Mouse (Mus musculus): ENCODE results near the gene Fam185a.

Gene Fam185a

DNA sequence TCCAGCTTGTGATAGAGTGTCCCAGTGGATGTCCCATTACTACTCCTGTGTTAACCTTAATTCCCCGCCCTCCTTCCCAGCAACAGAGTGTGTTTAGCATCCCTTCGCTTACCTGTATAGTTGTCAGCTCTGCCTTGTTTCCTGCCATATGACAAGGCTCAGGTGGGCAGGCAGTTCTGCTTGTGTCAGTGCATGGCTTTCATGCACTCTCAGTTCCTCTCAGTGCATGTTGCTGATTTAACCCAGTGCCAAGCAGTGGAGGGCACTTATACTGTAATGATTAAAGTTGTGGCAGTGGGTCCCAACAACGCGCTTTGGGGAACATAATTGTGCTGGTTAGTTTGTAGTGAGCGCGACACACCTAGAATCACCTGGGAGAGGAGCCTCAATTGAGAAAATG lies 1.9 kb downstream of the Fam185a start:
- DNase-seq (ENCODE audit: low spot score in 2 of 2), result no peak

DNA sequence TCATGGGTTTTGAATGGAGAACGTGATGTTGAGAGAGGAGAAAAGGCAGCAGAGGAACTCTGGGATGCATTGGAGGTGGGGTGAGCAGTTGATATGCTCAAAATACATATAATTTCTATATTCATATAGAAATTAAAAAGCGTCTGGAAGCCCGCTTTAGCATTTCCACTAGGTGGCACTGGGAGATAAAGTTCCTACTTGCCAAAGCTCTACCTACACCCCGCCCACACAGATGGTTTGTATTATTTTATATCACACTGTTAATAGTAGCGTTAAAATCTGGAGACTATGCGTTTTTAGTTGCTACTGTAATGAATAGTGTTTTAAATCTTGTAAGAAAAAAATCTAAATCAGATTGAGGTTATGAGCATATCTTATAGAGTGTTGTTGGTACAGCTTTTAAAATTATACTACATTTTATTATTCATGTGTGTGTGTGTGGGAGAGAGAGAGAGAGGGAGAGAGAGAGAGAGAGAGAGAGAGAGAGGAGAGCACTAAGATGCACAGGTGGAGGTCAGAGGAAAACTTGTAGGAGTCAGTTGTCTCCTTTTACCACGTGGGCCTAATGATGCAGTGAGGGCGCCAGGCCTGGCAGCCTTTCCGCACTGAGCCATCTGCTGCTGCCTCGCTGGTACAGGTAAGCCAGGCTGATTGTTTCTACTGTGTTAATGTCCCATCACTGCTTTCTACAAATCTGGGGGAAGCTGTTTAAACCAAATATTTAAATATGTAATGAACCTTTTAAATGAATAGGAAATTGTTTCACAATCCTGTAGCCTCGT lies 9.6 kb downstream of the Fam185a start:
- no peak for DNase-seq (ENCODE audit: low spot score in 2 of 2)

DNA sequence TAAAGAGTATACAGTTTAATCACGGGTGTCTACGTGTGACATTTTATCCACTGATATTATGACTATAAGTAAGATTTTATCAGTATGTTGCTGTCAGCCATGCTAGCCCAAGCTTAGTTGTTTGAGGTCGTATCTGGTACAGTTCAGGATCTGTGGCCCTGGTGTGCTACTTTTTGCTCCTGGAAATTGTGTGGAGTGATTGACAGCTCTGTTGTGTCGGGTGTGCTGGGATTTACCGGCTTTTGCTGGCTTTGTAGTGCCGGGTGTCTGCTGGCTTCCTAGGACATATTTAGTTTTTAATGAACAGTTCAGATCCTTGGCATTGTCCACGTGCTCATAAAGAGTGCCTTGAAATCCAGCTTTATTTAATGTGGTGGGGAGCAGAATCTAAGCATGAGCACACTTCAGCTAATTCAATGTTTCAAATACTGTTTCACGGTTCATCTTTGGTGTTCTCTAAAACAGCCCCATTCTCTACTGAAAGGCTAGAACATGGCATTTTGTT lies 11.8 kb downstream of the Fam185a start:
- no peak for DNase-seq (ENCODE audit: low spot score in 2 of 2)

DNA sequence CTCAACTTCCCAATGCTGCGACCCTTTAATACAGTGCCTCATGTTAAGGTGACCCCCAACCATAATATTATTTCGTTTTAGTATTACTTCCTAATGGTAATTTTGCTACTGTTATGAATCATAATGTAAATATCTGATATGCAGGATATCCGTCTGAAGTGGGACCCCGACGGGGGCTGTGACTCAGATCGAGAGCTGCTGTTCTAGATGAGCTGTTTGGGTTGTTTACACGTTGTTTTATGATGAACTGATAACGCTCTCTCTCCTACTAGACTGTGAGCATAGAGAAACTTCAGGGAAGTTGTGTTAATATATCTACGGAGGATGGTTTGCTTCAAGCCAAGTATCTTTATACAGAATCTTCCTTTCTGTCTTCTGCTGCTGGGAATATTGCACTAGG lies 13.7 kb downstream of the Fam185a start:
- DNase-seq (ENCODE audit: low spot score in 2 of 2), result no peak

DNA sequence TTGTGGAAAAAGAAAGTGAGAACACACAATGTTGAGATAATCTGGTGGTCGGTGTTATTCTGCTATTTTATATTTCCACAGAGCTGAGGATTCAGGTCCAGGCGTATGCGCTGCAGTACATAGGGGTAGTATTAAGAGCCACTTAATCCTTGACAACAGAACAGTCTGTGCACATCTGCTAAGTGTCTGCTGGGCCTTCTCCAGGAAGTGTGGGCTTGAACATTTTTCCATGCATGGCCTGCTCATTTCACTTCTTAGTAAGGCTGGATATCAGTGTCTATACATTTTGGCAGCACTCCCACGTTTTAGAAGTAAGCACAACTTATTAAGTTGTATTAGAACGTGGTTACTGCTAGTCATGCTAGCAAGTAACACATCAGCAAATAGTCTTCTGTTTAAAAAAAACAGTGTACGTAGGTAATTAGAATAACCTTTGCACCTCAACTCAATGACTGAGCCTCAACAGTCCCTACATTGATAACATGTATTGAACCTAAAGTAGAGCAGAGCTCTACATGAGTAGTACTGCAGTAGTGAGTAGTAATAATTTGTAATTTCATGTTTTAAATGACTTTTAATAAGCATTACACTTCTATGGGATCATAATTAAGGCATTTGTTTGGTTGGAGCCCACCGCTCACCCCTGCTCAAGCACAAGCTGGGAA lies 14.8 kb downstream of the Fam185a start:
- no peak for DNase-seq (ENCODE audit: low spot score in 2 of 2)

DNA sequence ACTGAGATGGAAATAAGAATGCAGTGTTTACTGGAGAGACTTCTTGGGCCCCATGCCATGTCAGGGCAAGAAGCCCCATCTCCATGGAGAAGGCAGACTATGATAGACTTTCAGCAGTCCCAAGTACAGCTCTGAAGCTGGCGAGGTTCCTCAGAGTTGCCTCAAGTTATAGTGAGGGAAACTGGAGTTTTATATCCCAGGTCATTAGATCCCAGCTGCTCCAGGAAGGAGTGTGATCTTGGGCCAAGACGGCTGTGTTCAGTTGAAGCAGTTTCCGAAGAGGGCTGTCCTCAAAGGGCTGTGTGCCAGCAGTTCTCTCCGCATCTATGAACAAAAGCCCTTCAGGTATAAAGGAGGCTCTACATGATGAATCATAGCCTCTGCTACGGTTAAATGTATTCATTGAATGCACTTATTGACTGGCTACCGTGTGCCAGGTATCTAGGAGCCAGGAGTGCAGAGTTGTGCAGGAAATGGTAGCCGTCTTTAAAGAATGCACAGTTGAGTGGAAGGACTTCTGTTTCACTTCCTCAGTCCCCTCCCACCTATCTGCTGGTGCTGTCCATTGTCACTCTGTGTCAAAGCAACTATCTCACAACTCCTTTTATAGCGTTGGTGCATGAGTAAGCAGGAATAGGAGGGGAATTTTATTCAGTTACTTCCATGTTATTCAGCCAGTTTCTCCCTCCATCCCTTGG lies 16.2 kb downstream of the Fam185a start:
- DNase-seq (ENCODE audit: low spot score in 2 of 2), result no peak

DNA sequence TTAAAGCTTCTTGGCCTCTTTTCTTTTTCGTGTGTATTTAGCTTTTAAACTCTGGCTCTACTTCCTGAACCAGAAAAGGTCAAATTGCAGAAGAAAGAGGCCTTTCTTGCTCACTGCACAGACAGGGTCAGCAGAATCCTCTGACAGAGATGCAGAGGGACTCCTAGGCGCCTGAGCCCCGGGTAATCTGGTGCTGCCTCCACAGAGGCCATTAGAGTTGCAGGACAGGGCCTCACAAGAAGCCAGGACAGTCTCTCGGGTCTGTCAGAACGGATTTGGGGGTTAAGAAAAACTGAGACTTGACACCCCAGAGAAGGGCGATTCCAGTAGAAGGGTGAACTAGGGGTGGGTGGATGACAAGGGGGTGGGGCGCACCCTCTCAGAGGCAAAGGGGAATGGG lies 42.6 kb downstream of the Fam185a start:
- no peak for DNase-seq (ENCODE audit: low spot score in 2 of 2)

DNA sequence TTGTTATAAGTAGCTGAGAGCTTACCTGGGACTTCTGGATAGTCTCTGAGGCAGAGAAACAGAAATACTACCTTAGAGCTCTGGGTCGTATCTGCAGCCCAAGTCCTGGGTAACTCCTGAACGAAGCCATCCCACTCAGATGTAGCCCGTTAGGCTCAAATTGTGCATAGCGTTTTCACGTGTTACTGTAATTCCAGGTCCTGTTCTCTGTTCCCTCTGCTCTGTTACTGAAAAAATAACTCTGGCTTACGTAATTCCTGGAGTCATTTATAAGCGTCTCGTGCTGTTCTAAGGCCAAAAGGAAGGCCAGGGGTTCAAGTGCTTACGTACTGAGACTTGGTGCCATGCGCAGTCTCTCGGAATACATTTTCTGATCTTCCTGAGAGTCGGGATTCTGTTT lies 43.3 kb downstream of the Fam185a start:
- no peak for DNase-seq (ENCODE audit: low spot score in 2 of 2)

DNA sequence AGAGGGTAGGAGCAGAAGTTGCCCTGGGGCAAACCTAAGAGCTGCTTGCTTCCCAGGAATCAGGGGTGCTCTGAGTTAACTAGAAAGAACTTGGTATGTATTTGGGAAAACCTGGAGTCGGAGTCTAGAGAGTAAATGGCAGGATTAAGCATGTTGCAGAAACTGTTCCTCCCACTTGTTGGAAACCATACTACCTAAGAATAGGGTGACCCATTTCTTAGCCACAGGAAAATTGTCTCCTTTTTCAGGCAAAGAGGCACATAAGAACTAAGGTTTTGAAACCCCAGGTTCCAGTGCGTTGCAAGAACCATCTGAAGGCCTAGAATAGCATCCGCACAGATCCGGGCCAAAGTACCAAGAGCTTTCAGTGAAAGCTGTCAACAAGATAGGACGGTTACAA lies 53.7 kb downstream of the Fam185a start:
- DNase-seq (ENCODE audit: low spot score in 2 of 2), result no peak

DNA sequence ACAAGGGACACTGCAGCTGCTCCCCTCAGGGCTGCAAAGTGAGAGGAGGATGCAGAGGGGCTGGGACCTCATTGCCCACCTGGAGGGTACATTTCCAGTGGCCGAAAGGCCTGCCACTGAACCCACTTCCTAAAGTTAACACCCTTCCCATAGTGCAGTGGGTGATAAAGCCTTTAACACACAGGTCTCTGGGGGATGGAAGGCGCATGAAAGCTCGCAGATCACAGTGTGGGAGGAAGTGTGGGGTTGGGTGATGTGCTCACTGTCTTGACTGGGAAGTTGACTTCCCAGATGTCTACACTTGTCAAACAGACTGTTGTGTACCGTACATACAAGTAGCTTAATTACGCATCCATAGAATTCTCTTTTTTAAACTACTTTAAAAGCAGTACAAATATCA lies 55.0 kb downstream of the Fam185a start:
- no peak for DNase-seq (ENCODE audit: low spot score in 2 of 2)

DNA sequence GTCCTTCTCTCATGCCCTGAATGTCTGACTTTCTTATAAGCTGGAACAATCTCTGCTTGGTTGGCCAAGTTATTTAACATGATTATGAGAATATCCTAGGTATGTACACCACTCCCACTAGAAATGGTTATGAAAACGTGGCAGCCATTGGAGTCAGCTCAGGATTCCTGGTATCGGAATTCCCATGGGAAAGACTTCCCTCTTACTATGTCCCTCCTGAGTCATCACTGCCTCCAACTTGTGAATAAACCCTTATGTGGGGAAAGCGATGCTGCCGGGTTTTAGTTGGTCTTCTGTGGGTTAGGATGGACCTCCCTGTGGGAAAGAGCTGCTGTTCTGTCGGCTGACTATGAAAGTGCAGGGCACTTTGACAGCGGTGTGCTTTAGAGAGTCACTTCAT lies 56.8 kb downstream of the Fam185a start:
- no peak for DNase-seq (ENCODE audit: low spot score in 2 of 2)

DNA sequence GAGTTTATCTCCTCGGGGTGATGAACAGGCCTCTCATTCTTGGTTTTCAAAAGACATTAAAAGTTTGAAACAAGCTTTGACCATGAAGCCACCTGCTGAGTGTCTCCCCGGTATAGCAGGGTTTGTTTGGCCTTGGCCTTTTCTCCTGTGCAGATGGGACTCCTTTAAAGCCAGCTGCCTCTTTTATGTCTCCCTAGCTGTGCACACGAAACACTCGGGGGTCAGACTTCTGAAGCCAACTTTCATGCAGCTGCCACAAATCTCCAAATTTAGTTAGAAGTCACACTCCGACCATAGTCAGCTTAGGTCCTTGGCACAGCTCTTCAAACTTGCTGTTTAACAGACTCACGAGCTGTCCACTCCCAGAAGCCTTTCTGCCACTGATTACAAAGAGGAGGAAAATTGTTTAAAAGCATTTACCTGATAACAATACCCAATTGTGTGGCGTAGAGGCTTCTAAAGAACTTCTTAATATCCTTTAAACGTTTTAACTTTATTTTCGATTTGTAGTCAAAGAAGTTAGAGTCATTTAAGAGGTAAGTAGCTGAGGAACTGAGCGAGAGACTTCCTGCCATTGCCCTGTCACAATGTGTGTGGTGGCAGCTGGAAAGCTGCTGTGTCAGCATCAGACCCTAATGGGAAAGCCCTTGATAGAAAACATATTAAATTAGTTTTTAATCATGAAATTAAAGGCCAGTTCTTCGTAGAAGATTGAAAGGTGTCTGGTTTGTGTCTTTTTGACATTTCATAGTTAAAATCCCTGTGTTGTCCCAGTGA lies 57.9 kb downstream of the Fam185a start:
- no peak for DNase-seq (ENCODE audit: low spot score in 2 of 2)

DNA sequence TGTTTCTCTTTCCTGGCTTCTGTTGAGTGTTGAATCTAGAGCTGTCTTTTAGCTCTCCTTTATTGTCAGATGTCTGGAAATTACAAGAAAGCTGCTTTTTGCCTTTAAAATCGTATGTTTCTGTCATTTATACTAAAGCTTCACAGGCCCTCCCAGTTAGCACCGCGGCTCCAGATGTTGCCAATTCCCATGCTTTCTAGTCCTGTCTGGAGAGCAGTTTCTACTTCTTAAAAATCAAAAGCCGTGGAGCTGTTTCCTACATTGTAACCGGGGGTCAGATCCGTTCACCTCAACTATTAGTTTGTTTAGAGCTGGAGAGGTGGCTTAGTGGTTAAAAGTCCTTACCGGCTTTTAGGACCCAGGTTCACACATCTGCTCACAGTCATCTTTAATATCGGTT lies 58.5 kb downstream of the Fam185a start:
- DNase-seq (ENCODE audit: low spot score in 2 of 2), result no peak

DNA sequence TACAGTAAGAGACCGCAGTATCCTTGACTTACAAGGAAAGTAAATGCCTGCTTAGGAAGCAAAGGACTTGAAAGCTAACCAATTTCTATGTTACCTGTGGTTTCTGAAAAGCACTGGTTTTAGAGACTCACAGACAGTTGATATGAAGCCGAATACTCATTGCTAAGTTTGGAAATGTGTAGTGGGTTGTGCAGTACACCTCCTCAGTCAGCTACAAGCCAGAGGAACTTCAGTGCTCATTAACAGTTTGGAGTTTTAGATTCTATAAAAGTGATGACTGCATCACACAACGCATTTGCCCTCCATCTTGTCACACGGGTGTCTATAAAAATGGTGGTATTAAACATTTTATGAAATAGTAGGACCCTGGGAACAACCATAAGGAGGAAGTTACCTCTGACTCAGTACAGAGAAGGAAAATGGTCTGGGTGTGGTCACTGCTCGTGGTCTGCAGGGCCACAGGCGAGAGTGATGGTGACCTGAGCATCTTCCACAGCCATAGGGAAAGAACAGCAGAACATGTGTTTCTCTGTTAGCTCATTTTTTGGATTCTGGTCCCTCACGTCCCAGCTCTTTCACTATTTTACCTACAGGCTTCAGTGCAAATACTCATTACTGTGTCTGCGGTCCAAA lies 60.6 kb downstream of the Fam185a start:
- DNase-seq (ENCODE audit: low spot score in 2 of 2), result no peak

DNA sequence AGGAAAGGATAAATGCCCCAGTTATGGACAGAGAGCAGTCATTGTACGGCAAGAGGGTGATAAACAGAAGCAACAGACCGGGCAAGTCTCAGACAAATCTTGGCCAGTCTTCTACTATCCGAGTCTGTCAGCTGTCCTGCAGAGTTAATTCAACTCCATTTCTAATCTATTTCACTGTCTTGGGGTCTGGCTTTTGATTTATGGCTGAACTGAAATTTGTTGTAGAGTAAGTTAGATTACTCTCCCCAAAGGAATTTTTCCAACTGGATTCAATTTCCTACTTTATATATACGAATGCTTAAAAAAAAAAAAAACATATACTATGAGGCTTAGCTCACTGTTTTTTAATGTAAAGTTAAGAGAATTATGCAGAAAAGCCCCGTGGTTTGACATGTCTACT lies 62.0 kb downstream of the Fam185a start:
- no peak for DNase-seq (ENCODE audit: low spot score in 2 of 2)

DNA sequence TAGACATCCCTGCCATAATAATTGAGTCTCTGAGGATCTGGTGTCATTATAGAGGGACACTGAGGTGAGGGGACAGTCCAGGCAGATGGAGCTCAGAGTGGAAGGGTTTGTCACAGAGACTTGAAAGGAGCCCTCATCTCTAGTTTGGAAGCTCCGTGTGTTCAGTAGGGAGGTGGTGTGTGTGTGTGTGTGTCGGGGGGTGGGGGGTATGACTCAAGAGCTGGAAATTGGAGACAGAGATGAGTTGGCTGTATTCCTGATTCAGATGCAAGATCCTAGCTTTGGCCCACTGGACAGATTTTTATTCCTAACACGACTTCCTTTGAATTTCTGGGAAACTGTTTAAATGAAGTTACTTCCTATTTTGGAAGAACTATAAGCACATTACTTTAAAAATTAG lies 62.5 kb downstream of the Fam185a start:
- no peak for DNase-seq (ENCODE audit: low spot score in 2 of 2)

DNA sequence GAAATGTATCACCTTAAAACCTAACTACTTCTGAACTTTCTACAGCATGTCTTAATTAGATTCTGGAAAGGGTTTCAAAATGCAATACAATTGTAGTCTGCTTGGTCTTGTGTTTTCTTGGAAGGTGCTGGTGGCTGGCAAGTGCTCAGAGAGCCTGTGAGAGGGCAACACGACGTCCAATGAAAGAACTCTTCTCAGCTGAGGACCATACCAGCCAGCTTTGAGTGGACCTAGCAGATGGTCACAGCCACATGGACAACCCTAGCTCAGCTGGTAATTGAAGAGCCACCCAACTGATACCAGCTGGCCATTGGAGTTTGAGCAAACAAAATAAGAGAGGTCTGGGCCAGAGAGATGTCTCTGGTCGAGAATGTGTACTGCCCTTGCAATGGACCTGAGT lies 63.0 kb downstream of the Fam185a start:
- no peak for DNase-seq (ENCODE audit: low spot score in 2 of 2)

DNA sequence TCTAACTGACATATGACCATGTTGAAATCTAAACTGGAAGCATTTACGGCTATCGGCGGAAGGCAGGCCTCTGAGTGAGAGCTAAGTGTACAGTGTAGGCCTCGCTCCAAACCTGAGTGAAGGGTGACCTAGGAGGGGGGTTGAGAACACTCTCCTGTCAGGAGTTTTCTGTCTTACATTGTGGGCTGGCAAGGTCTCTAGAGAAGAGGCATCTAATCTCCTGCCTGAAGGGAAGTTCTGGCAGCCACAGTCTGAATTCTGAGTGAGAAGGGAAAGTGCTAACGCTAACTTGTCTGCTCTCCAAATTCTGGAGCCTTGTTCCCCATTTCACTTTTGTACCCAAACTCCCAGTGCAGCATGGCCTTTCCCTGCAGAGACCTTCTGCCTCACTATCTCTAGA lies 63.7 kb downstream of the Fam185a start:
- DNase-seq (ENCODE audit: low spot score in 2 of 2), result no peak

DNA sequence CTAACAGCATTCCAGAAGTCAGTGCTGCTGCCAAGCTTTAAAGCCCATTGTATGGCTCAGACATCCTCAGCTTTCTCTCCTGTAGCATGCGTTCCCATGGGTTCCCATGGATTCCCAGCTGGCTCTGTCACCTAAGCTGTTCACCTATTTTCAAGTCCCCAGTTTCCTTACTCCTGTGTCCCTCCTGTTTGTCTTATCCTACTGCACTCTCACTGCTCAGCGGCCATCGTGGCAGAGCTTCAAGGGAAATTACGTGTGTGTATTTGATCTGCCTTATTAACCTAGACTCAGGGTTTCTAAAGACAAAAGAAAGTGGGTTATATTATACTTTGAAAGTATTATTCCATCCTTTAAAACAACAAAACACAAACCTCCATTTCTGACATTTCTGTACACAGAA lies 64.4 kb downstream of the Fam185a start:
- no peak for DNase-seq (ENCODE audit: low spot score in 2 of 2)

DNA sequence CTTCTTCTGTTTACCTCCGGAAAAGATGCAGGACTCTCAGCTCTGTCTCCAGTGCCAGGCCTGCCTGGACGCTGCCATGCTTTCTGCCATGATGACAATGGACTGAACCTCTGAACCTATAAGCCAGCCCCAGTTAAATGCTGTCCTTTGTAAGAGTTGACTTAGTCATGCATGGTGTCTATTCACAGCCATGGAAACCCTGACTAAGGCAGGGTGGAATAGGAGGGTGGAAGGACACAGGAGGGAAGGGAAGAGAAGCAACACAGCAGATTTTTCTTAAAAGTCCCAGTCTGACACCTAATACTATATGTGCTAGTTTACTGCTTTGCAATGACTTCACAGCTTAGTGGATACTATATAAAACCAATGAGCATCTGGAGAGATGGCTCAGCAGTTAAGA lies 66.7 kb downstream of the Fam185a start:
- DNase-seq (ENCODE audit: low spot score in 2 of 2), result no peak

DNA sequence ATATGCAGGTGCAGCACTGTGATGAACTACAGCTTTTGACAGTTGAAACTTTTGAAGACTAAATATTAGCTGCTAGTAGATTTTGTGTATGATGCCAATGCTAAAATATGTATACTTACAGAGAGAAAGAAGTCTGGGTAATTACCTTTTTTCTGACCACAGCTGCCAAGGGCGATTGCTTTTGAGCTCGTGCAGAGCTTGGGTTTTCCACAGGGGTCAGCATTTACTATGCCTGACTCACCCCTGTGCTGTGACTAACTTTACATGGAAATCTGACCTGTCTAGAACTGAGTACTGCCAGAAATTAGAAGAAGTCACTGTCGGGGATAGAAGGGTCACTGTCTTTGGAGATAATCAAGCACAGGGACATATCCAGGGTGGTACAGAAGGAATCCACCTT lies 67.5 kb downstream of the Fam185a start:
- DNase-seq (ENCODE audit: low spot score in 2 of 2), result no peak

Data from natural killer cell, adult 2 months (primary cell).